Mouse (Mus musculus): ENCODE results near the gene Ntan1.

The Ntan1 gene

GRCm38 (mm10) chr16:13831606-13832005, 13.0 kb downstream of the Ntan1 start:
- no peak for DNase-seq (ENCODE audit: low spot score)

GRCm38 (mm10) chr16:13834382-13834781, 15.7 kb downstream of the Ntan1 start:
- no peak for DNase-seq (ENCODE audit: low spot score)

GRCm38 (mm10) chr16:13840056-13840455, 21.4 kb downstream of the Ntan1 start:
- no peak for DNase-seq (ENCODE audit: low spot score)

GRCm38 (mm10) chr16:13840956-13841355, 22.3 kb downstream of the Ntan1 start:
- DNase-seq (ENCODE audit: low spot score) = no peak

GRCm38 (mm10) chr16:13845031-13845430, 26.4 kb downstream of the Ntan1 start:
- no peak for DNase-seq (ENCODE audit: low spot score)

GRCm38 (mm10) chr16:13846675-13847074, 28.0 kb downstream of the Ntan1 start:
- no peak for DNase-seq (ENCODE audit: low spot score)

- no peak for DNase-seq (ENCODE audit: low spot score)
Observed at GRCm38 (mm10) chr16:13848310-13848709, 29.7 kb downstream of the Ntan1 start.

GRCm38 (mm10) chr16:13851446-13851845, 32.8 kb downstream of the Ntan1 start:
- no peak for DNase-seq (ENCODE audit: low spot score)

- DNase-seq (ENCODE audit: low spot score) = no peak
Observed at GRCm38 (mm10) chr16:13853886-13854285, 35.2 kb downstream of the Ntan1 start.

GRCm38 (mm10) chr16:13866076-13866475, 47.4 kb downstream of the Ntan1 start:
- no peak for DNase-seq (ENCODE audit: low spot score)

- DNase-seq (ENCODE audit: low spot score) = no peak
Observed at GRCm38 (mm10) chr16:13866616-13867015, 48.0 kb downstream of the Ntan1 start.

GRCm38 (mm10) chr16:13867406-13867805, 48.8 kb downstream of the Ntan1 start:
- DNase-seq (ENCODE audit: low spot score) = peak; percentile 43

- DNase-seq (ENCODE audit: low spot score) = no peak
Observed at GRCm38 (mm10) chr16:13867910-13868514, 49.4 kb downstream of the Ntan1 start.

GRCm38 (mm10) chr16:13875483-13875882, 56.8 kb downstream of the Ntan1 start:
- DNase-seq (ENCODE audit: low spot score) = no peak

GRCm38 (mm10) chr16:13883094-13883774, 64.6 kb downstream of the Ntan1 start:
- no peak for DNase-seq (ENCODE audit: low spot score)
